Mouse (Mus musculus) liver, embryonic 15.5 days (tissue): ENCODE results near the gene Mgam. TPM values are rescaled to one million over a fixed set of nuclear protein-coding genes. Genes with fewer than 3 reads are reported as not detected.
"Not testable (repeated sequence)": the region's sequence is repeated elsewhere in the genome, so short reads cannot be mapped to it uniquely, and the experiment has no call there.

Source experiments
- ATAC-seq: fragments of 200-750 bp; cut with Nextera tagmentation; 2 replicates; pipeline ENCODE4 v1.8.0; 2017; ENCODE audit warnings: moderate number of reproducible peaks, mild to moderate bottlenecking, moderate library complexity; ENCODE audit not compliant: insufficient read depth
- H3K27ac ChIP-seq: fragments of 300-500 bp; sonication (generic); replicated peaks from 2 replicates; pipeline ENCODE4 v1.5.1; 2015; ENCODE audit warnings: mild to moderate bottlenecking, inconsistent platforms
- H3K27me3 ChIP-seq: fragments of 300-500 bp; sonication (generic); 2 replicates; pipeline ENCODE4 v1.6.1; 2015; ENCODE audit warnings: mild to moderate bottlenecking, inconsistent platforms
- H3K36me3 ChIP-seq: fragments of 300-500 bp; sonication (generic); replicated peaks from 2 replicates; pipeline ENCODE4 v1.6.1; 2015; ENCODE audit warnings: moderate library complexity, mild to moderate bottlenecking, inconsistent platforms
- H3K4me1 ChIP-seq: fragments of 300-500 bp; sonication (generic); replicated peaks from 2 replicates; pipeline ENCODE4 v1.6.1; 2015; ENCODE audit warnings: inconsistent platforms
- H3K4me2 ChIP-seq: fragments of 300-500 bp; sonication (generic); 2 replicates; pipeline ENCODE4 v1.6.1; 2015; ENCODE audit warnings: moderate library complexity, mild to moderate bottlenecking, inconsistent platforms
- H3K4me3 ChIP-seq: fragments of 300-500 bp; sonication (generic); replicated peaks from 2 replicates; pipeline ENCODE4 v1.5.1; 2015; ENCODE audit warnings: mild to moderate bottlenecking, inconsistent platforms
- H3K9ac ChIP-seq: fragments of 300-500 bp; sonication (generic); 2 replicates; pipeline ENCODE4 v1.6.1; 2015; ENCODE audit warnings: moderate library complexity, mild to moderate bottlenecking, inconsistent platforms
- H3K9me3 ChIP-seq: fragments of 300-500 bp; sonication (generic); replicated peaks from 2 replicates; pipeline ENCODE4 v1.6.1; 2016; ENCODE audit warnings: inconsistent platforms
- WGBS: fragments of 180-500 bp; shearing (Covaris S2); methylation state at CpG from one replicate; pipeline ENCODE4 v1.1.7; 2015; ENCODE audit warnings: mixed read lengths; ENCODE audit not compliant: insufficient replicate concordance; 5-methylcytosine and 5-hydroxymethylcytosine counted together
- polyA plus RNA-seq: library from polyadenylated mRNA; unstranded; fragments of >200 nt; fragmentation: Nextera tagmentation; extraction: Ambion mirVana; gene quantifications from 2 replicates; pipeline ENCODE4 v1.2.1, GENCODE M21; 2015

Mgam gene
- 1.7 and 2.1 TPM in 2 replicates for polyA plus RNA-seq

DNA sequence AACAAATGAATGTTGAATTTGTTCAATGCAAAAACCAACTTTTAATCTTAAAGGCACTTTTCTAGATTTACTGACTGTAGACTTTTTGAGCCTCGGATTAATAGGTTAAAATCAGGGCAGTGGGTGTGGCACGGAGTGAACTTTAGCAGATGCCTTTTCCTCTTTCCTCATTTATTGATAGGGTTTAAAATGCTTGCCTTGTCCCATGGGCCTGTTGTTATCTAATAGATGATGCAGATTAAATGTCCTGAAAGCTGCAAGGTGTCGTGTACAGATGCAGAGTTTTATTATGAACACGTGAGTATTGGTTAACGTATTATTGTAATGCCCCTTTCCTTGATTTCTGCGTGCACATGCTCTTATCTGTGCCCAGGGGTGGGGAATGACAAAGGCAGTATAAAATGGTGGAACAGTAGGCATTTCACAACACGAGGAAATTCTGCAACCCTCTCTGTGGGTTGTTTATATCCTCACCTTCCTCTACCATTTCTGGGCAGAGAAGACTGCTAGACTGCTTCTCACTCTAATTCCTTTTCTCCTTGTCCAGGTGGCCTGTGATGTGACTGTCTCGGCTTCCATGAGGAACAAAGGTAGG lies at the start of gene Mgam:
Mgam (plus strand) TSS at position 426 of the 595 bp plus-strand sequence.
- no peak within 1 kb of the TSS for H3K4me3 ChIP-seq
- H3K9me3 ChIP-seq = no peaks in the 10 kb centered on the region
- H3K27me3 ChIP-seq = no peaks in the 10 kb centered on the region
- ATAC-seq = no peak
- no peaks in the 10 kb centered on the region for H3K4me1 ChIP-seq
- no peak within 1 kb of the TSS for H3K4me2 ChIP-seq
- 54% methylated on average over 8 of the region's 8 CpGs for WGBS
- no peak within 1 kb of the TSS for H3K27ac ChIP-seq
- no peaks in the 10 kb centered on the region for H3K36me3 ChIP-seq
- no peak within 1 kb of the TSS for H3K9ac ChIP-seq

GRCm38 (mm10) chr6:40584336-40584735 lies 44.3 kb upstream of the Mgam start:
- H3K36me3 ChIP-seq = no peaks in the 10 kb centered on the region
- H3K4me2 ChIP-seq = no peak overlapping the region
- 0 out of 2 replicates have a peak overlapping the region, but pooled peaks have one; percentile 2 for H3K4me3 ChIP-seq
- no peaks in the 10 kb centered on the region for H3K27me3 ChIP-seq
- no peak overlapping the region for H3K27ac ChIP-seq
- no peaks in the 10 kb centered on the region for H3K9me3 ChIP-seq
- ATAC-seq = no peak
- H3K4me1 ChIP-seq = no peaks in the 10 kb centered on the region
- WGBS = 39% methylated on average over 6 of the region's 6 CpGs
- H3K9ac ChIP-seq = no peak overlapping the region

DNA sequence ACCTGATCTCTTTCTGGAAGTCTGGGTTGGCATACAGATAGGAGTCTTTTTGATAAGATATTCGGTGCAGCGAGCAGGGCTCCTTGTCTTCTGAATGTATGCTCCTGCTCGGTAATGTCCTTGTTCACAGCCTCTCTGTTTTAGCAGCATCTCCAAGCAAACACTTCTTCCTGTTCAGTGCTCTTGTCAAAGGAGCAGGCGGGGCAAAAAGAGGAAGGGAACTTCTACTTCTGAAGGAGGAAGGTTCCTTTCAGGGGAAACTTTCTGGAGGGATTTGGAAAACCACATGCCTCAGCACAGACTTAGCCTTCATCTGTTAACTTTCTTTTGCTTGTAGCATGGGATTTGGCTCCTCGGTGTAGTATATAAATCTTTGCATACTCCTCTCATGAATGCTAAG lies 43.0 kb upstream of the Mgam start, which contains the start of gene Clec5a:
Clec5a (minus strand) TSS at position 177 of the 400 bp plus-strand sequence.
- no peak within 1 kb of the TSS for H3K4me2 ChIP-seq
- ATAC-seq = no peak
- peak within 1 kb of the TSS; percentile 24 for H3K4me3 ChIP-seq
- H3K36me3 ChIP-seq = no peaks in the 10 kb centered on the region
- H3K4me1 ChIP-seq = no peaks in the 10 kb centered on the region
- H3K9ac ChIP-seq = no peak within 1 kb of the TSS
- WGBS = 26% methylated on average over 5 of the region's 5 CpGs
- H3K27me3 ChIP-seq = no peaks in the 10 kb centered on the region
- H3K9me3 ChIP-seq = no peaks in the 10 kb centered on the region
- no peak within 1 kb of the TSS for H3K27ac ChIP-seq

GRCm38 (mm10) chr6:40588346-40588745 lies 40.3 kb upstream of the Mgam start:
- H3K9ac ChIP-seq = no peak overlapping the region

GRCm38 (mm10) chr6:40594804-40595550 lies 33.7 kb upstream of the Mgam start:
- H3K36me3 ChIP-seq = no peaks in the 10 kb centered on the region
- no peak overlapping the region for H3K4me3 ChIP-seq
- H3K9ac ChIP-seq = no peak overlapping the region
- H3K27me3 ChIP-seq = no peaks in the 10 kb centered on the region
- H3K9me3 ChIP-seq = no peaks in the 10 kb centered on the region
- H3K4me2 ChIP-seq = no peak overlapping the region
- ATAC-seq = no peak
- 20% methylated on average over 3 of the region's 3 CpGs for WGBS
- no peaks in the 10 kb centered on the region for H3K4me1 ChIP-seq
- H3K27ac ChIP-seq = no peak overlapping the region

More at GRCm38 (mm10) chr6:40588346-40588745, 40.3 kb upstream of the Mgam start:
- no peaks in the 10 kb centered on the region for H3K36me3 ChIP-seq
- 60% methylated on average over 2 of the region's 2 CpGs for WGBS
- H3K4me1 ChIP-seq = no peaks in the 10 kb centered on the region
- H3K27ac ChIP-seq = no peak overlapping the region
- H3K27me3 ChIP-seq = no peaks in the 10 kb centered on the region
- no peaks in the 10 kb centered on the region for H3K9me3 ChIP-seq
- no peak overlapping the region for H3K4me3 ChIP-seq
- no peak overlapping the region for H3K4me2 ChIP-seq
- ATAC-seq = no peak

DNA sequence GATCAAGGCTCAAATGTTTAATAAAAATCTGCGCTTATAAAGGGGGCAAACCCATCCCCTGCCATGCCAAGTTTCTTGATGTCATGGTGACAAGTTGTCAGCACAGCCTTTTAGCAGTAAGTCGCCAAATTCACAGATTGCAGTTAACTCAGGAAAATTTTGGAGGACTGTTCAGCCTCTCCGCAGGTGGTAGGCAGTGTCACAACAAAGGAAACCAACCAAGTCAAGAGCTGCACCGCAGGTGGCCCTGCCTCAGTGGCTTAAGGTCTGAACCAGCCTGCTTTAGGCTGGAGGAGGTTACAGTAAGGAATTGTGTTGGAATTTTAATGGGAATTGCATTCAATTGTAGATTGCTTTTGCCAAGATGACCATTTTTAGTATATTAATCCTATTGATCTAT lies 30.1 kb upstream of the Mgam start:
- not testable (repeated sequence) for H3K4me3 ChIP-seq, ATAC-seq, H3K27ac ChIP-seq, H3K4me1 ChIP-seq, H3K9ac ChIP-seq, H3K27me3 ChIP-seq, H3K9me3 ChIP-seq, H3K4me2 ChIP-seq, H3K36me3 ChIP-seq
- 37% methylated on average over 4 of the region's 4 CpGs for WGBS

- no peak overlapping the region for H3K9ac ChIP-seq
- no peak for ATAC-seq
These were observed 21.2 kb upstream of the Mgam start for GRCm38 (mm10) chr6:40607431-40607830.

GRCm38 (mm10) chr6:40610244-40610643 lies 18.4 kb upstream of the Mgam start:
- Histone ChIP-seq H3K4me1 (no peaks in the 10 kb centered on the region), H3K27me3 (no peaks in the 10 kb centered on the region), H3K4me2 (no peak overlapping the region), H3K4me3 (no peak overlapping the region), H3K27ac (no peak overlapping the region), H3K9ac (no peak overlapping the region), H3K36me3 (no peaks in the 10 kb centered on the region), H3K9me3 (no peaks in the 10 kb centered on the region)
- no peak for ATAC-seq
- 64% methylated on average over 8 of the region's 8 CpGs for WGBS

More at GRCm38 (mm10) chr6:40607431-40607830, 21.2 kb upstream of the Mgam start:
- no peak overlapping the region for H3K4me2 ChIP-seq
- no peak overlapping the region for H3K27ac ChIP-seq
- H3K36me3 ChIP-seq = no peaks in the 10 kb centered on the region
- H3K4me1 ChIP-seq = no peaks in the 10 kb centered on the region
- no peaks in the 10 kb centered on the region for H3K9me3 ChIP-seq
- no peak overlapping the region for H3K4me3 ChIP-seq
- H3K27me3 ChIP-seq = no peaks in the 10 kb centered on the region

GRCm38 (mm10) chr6:40613260-40613852 lies 15.3 kb upstream of the Mgam start, which contains the start of gene Tas2r138:
TSS of gene Tas2r138 (minus strand) at chr6:40613310.
- Histone ChIP-seq H3K36me3 (no peaks in the 10 kb centered on the region), H3K9me3 (no peaks in the 10 kb centered on the region), H3K4me3 (no peak within 1 kb of the TSS), H3K4me1 (no peaks in the 10 kb centered on the region), H3K4me2 (no peak within 1 kb of the TSS), H3K27ac (no peak within 1 kb of the TSS), H3K9ac (no peak within 1 kb of the TSS), H3K27me3 (no peaks in the 10 kb centered on the region)
- 67% methylated on average over 4 of the region's 4 CpGs for WGBS
- no peak for ATAC-seq

- H3K9ac ChIP-seq = no peak overlapping the region
- no peak for ATAC-seq
- no peaks in the 10 kb centered on the region for H3K4me1 ChIP-seq
These were observed 10.7 kb upstream of the Mgam start for GRCm38 (mm10) chr6:40617965-40618364.

DNA sequence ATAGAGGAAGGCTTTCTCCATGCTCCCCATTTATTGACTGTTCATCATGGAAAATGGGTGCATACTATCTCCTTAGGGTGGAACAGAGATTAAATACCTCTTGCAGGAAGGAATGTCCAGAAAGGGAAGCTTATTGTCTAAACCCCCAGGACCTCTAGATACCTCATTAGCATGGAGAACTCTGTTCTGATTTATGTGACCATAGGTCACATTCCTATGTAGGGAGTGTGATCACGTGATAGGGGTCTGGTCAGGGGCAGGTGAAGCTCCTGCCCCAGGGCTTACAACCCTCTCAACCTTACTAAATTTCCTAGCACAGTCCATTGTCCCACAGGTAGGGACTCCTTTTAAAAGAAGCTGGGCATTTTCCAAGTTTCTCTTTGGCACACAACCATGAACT lies 2.5 kb upstream of the Mgam start:
- H3K27me3 ChIP-seq = no peaks in the 10 kb centered on the region
- no peak overlapping the region for H3K4me2 ChIP-seq
- H3K4me3 ChIP-seq = no peak overlapping the region
- WGBS = 26% methylated on average over 1 of the region's 1 CpGs
- H3K9me3 ChIP-seq = no peaks in the 10 kb centered on the region
- no peak overlapping the region for H3K9ac ChIP-seq
- H3K36me3 ChIP-seq = no peaks in the 10 kb centered on the region
- H3K4me1 ChIP-seq = no peaks in the 10 kb centered on the region
- no peak for ATAC-seq
- H3K27ac ChIP-seq = no peak overlapping the region

More at GRCm38 (mm10) chr6:40617965-40618364, 10.7 kb upstream of the Mgam start:
- Histone ChIP-seq H3K9me3 (no peaks in the 10 kb centered on the region), H3K4me3 (no peak overlapping the region), H3K36me3 (no peaks in the 10 kb centered on the region), H3K27me3 (no peaks in the 10 kb centered on the region), H3K27ac (no peak overlapping the region), H3K4me2 (no peak overlapping the region)
- WGBS = 6% methylated on average over 2 of the region's 2 CpGs
